Mouse (Mus musculus): ENCODE data around the gene Kcnj9. TPM values are rescaled to one million over a fixed set of nuclear protein-coding genes. Genes with fewer than 3 reads are reported as not detected.
A peak's percentile ranks its signal among the peaks of the same experiment; 100 is the strongest.

Kcnj9 gene
- total and polyA plus RNA-seq, 2 experiments = 0.02 to 0.09 TPM

DNA sequence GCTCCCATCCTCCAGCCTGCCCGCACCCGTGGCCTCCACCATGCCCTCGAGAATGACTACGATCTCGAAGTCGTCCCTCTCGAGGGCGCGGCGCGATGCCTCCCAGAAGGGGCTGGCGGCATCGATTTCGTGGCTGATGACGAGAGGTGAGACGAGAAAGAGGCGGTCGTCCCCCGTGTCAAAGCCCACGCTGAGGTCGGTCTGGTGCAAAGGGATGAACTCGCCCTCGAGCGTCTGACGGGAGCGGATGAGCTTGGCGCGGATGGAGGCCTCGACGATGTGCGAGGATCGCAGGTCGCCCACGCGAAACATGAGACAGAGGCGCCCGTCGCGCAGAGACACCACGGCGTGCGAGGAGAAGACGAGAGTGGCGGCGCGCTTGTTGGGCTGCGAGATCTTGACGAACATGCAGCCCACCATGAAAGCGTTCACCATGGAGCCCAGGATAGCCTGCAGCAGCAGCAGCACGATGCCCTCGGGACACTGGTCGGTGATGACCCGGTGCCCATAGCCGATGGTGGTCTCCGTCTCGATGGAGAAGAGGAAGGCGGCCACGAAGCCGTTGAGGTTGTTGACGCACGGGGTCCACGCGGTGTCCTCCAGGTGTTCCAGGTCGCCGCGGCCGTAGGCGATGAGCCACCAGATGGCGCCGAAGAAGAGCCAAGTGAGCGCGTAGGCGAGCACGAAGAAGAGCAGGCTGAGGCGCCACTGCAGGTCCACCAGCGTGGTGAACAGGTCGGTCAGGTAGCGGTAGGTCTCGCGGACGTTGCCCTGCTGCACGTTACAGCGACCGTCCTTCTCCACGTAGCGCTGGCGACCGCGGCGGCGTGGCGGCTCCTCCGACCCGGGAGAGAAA, 3.2 kb downstream of the Kcnj9 start:
- H3K36me3 ChIP-seq (ENCODE audit: control insufficient read depth, insufficient read depth, low read length) = no peaks in the 10 kb centered on the region
- H3K4me1 ChIP-seq (ENCODE audit: control insufficient read depth, insufficient read depth, low read length) = peaks cover 1% of the 10 kb centered on the region; the same call in 1 of the 2 replicates
- H3K27ac ChIP-seq (replicated peaks; ENCODE audit: insufficient read depth, low read depth, low read length) = no peak overlapping the region
- H3K9ac ChIP-seq (ENCODE audit: low read depth, low read length) = no peak overlapping the region; the same call in 1 of the 2 replicates
- peak; percentile 50 for DNase-seq (ENCODE audit: extremely low read depth, low read depth, low spot score)
- TF ChIP-seq POLR2A (IDR thresholded peaks at IDR 0.05; ENCODE audit: extremely low read depth, insufficient read depth, low read length) = no peak
- TF ChIP-seq CTCF (IDR thresholded peaks at IDR 0.05; ENCODE audit: low read depth, low read length) = peak; percentile 83
- H3K79me2 ChIP-seq (ENCODE audit: control insufficient read depth, insufficient read depth, low read length) = no peaks in the 10 kb centered on the region
- H3K4me3 ChIP-seq (ENCODE audit: insufficient read depth, low read depth, low read length) = peak overlapping the region; percentile 27; the same call in 1 of the 2 replicates
- 19% methylated on average over 94 of the region's 94 CpGs for WGBS
- H3K27me3 ChIP-seq (ENCODE audit: control insufficient read depth, insufficient read depth, low read length) = peaks cover 6% of the 10 kb centered on the region; the same call in 1 of the 2 replicates

DNA sequence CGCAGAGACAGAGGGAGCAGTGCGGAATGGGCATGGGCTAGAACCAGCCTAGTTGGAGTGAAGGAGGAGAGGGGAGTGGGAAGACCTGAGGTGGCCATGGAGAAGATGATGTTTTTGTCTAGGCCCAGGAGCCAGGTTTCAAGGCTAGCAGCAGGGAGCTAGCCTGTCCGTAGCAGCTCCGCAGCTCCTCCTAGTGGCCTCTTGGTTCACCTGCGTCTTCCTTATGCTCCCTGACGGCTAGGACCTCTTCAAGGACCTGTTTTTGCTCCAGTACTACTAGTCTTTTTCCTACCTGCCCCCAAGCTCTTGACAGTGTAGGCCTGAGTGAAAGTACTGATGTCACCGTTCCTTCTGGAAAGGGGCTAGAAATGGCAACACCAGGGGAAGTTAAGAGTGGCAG, 4.4 kb downstream of the Kcnj9 start:
- 24% methylated on average over 7 of the region's 7 CpGs for WGBS
- no peak overlapping the region for H3K27ac ChIP-seq (replicated peaks; ENCODE audit: insufficient read depth, low read depth, low read length)
- peak; percentile 50 for DNase-seq (ENCODE audit: extremely low read depth, low read depth, low spot score)
- no peak overlapping the region for H3K4me3 ChIP-seq (ENCODE audit: insufficient read depth, low read depth, low read length)
- no peak overlapping the region for H3K9ac ChIP-seq (ENCODE audit: low read depth, low read length)
- TF ChIP-seq POLR2A (IDR thresholded peaks at IDR 0.05; ENCODE audit: extremely low read depth, insufficient read depth, low read length) = no peak
- TF ChIP-seq CTCF (IDR thresholded peaks at IDR 0.05; ENCODE audit: low read depth, low read length) = peak; percentile 96
- H3K79me2 ChIP-seq (ENCODE audit: control insufficient read depth, insufficient read depth, low read length) = no peaks in the 10 kb centered on the region
- H3K4me1 ChIP-seq (ENCODE audit: control insufficient read depth, insufficient read depth, low read length) = peaks cover 1% of the 10 kb centered on the region; the same call in 1 of the 2 replicates
- peaks cover 6% of the 10 kb centered on the region; the same call in 1 of the 2 replicates for H3K27me3 ChIP-seq (ENCODE audit: control insufficient read depth, insufficient read depth, low read length)
- H3K36me3 ChIP-seq (ENCODE audit: control insufficient read depth, insufficient read depth, low read length) = no peaks in the 10 kb centered on the region

DNA sequence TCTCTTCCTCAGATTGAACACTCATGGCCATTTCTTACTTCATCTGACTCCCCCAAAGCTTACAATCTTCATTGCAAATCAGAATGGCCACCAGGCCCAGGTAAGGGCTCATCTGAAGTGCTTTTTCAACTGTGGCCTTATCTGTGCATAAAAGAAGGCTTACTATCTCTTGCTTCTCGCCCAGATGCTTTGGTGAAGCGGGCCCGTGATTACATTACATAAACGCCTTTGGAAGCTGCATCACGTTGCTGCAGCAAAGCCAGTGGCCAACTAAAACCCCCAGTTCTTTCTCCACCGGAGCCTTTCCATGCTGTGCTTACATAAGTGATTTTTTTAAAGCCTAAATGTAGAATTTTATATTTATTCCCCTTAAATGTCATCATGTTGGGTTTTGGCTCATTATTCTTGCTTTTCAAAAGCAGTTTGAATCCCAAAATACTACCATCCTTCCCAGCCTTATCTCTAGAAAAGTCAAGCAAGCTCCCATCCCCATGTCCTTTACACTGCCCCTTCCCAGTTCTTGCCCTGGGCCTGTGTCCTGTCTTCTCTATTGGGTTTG, 5.2 kb downstream of the Kcnj9 start:
- no peak for DNase-seq (ENCODE audit: extremely low read depth, low read depth, low spot score)
- Histone ChIP-seq H3K27me3 (ENCODE audit: control insufficient read depth, insufficient read depth, low read length) (peaks cover 6% of the 10 kb centered on the region; the same call in 1 of the 2 replicates), H3K27ac (replicated peaks; ENCODE audit: insufficient read depth, low read depth, low read length) (no peak overlapping the region), H3K4me3 (ENCODE audit: insufficient read depth, low read depth, low read length) (no peak overlapping the region), H3K36me3 (ENCODE audit: control insufficient read depth, insufficient read depth, low read length) (no peaks in the 10 kb centered on the region), H3K4me1 (ENCODE audit: control insufficient read depth, insufficient read depth, low read length) (peaks cover 1% of the 10 kb centered on the region; the same call in 1 of the 2 replicates), H3K79me2 (ENCODE audit: control insufficient read depth, insufficient read depth, low read length) (no peaks in the 10 kb centered on the region), H3K9ac (ENCODE audit: low read depth, low read length) (no peak overlapping the region)
- TF ChIP-seq CTCF (IDR thresholded peaks at IDR 0.05; ENCODE audit: low read depth, low read length) (no peak), POLR2A (IDR thresholded peaks at IDR 0.05; ENCODE audit: extremely low read depth, insufficient read depth, low read length) (no peak)
- 81% methylated on average over 6 of the region's 6 CpGs for WGBS

DNA sequence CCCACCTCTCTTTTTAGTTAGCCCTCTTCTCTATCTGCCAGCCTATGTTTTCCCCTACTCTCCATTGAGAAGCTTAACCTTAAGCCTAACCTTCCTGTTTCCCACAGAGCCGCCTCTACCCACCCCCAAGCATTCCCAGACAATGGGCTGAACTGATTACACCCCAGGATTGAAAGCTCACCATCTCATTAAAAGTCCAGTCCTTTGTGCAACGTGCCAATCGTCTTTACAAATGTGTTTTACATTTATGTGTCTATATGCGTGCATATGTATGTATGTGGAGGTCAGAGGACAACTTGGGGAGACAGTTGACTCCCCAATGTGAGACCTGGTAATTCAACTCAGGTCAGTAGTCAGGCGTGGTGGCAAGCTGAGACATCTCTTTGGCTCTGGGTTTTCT, 5.8 kb downstream of the Kcnj9 start:
- no peak overlapping the region for H3K9ac ChIP-seq (ENCODE audit: low read depth, low read length)
- 64% methylated on average over 5 of the region's 5 CpGs for WGBS
- no peak for DNase-seq (ENCODE audit: extremely low read depth, low read depth, low spot score)
- no peak for TF ChIP-seq POLR2A (IDR thresholded peaks at IDR 0.05; ENCODE audit: extremely low read depth, insufficient read depth, low read length)
- TF ChIP-seq CTCF (IDR thresholded peaks at IDR 0.05; ENCODE audit: low read depth, low read length) = no peak
- H3K27me3 ChIP-seq (ENCODE audit: control insufficient read depth, insufficient read depth, low read length) = peaks cover 6% of the 10 kb centered on the region; the same call in 1 of the 2 replicates
- H3K4me3 ChIP-seq (ENCODE audit: insufficient read depth, low read depth, low read length) = no peak overlapping the region
- H3K27ac ChIP-seq (replicated peaks; ENCODE audit: insufficient read depth, low read depth, low read length) = no peak overlapping the region
- H3K36me3 ChIP-seq (ENCODE audit: control insufficient read depth, insufficient read depth, low read length) = no peaks in the 10 kb centered on the region
- H3K79me2 ChIP-seq (ENCODE audit: control insufficient read depth, insufficient read depth, low read length) = no peaks in the 10 kb centered on the region
- H3K4me1 ChIP-seq (ENCODE audit: control insufficient read depth, insufficient read depth, low read length) = peaks cover 1% of the 10 kb centered on the region; the same call in 1 of the 2 replicates

DNA sequence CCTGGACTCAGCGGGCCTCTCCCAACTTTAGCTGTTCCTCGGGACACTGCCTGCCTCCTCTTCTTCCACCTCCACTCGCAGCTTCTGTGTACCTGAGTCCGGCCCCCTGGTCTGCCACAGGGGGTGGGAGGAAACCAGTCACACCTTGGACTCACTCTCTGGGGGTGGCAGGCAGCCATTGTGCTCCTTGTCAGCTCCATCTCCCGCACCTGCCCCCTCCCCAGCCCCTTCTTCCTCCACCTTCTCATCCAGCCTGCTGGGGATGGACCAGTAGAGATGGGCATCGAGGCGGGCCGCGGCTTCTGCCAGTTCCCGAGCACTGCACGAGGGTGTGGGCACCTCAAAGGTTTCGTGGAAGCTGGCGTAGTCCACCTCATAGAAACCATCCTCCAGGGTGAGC, 6.4 kb downstream of the Kcnj9 start:
- no peaks in the 10 kb centered on the region for H3K79me2 ChIP-seq (ENCODE audit: control insufficient read depth, insufficient read depth, low read length)
- no peak overlapping the region for H3K4me3 ChIP-seq (ENCODE audit: insufficient read depth, low read depth, low read length)
- TF ChIP-seq CTCF (IDR thresholded peaks at IDR 0.05; ENCODE audit: low read depth, low read length) (no peak), POLR2A (IDR thresholded peaks at IDR 0.05; ENCODE audit: extremely low read depth, insufficient read depth, low read length) (no peak)
- H3K9ac ChIP-seq (ENCODE audit: low read depth, low read length) = no peak overlapping the region
- peaks cover 1% of the 10 kb centered on the region; the same call in 1 of the 2 replicates for H3K4me1 ChIP-seq (ENCODE audit: control insufficient read depth, insufficient read depth, low read length)
- H3K27ac ChIP-seq (replicated peaks; ENCODE audit: insufficient read depth, low read depth, low read length) = no peak overlapping the region
- DNase-seq (ENCODE audit: extremely low read depth, low read depth, low spot score) = no peak
- no peaks in the 10 kb centered on the region for H3K36me3 ChIP-seq (ENCODE audit: control insufficient read depth, insufficient read depth, low read length)
- WGBS = 65% methylated on average over 13 of the region's 13 CpGs
- peaks cover 6% of the 10 kb centered on the region; the same call in 1 of the 2 replicates for H3K27me3 ChIP-seq (ENCODE audit: control insufficient read depth, insufficient read depth, low read length)

Measured in liver, adult 2 months (tissue).